Mouse (Mus musculus) E14TG2a.4 (cell line): ENCODE measurements around the gene Ncam1.

Experiments used
- CTCF ChIP-seq: conservative IDR thresholded peaks from 2 replicates; pipeline ENCODE4 v1.5.1; 2014; ENCODE audit warnings: low read length
- NANOG ChIP-seq: IDR thresholded peaks from 2 replicates; pipeline ENCODE4 v1.6.1; 2014; ENCODE audit warnings: borderline replicate concordance, low read length, mixed read lengths
- POU5F1 ChIP-seq: IDR thresholded peaks from 2 replicates; pipeline ENCODE4 v1.6.1; 2014; ENCODE audit warnings: low read length, borderline replicate concordance

DNA sequence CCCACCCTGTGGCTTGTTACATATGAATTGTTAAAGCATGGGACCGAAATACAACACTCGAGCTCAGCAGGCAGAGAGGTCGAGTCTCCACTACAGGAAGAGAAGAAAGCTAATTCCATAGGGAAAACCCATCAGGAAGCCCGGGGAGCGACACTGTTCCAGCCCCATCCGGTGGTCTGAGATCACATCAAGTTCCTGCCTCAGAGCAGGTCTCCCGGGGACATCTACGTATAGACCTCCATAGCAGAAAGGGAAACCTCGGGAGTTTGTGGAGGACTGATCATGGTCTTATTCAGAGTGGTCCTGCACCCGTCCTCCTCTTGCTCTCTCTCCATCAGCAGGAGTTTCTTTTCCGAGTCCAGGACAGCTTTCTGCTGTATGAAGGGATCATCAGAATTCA lies 326.6 kb downstream of the Ncam1 start:
- no peak for TF ChIP-seq CTCF
- TF ChIP-seq NANOG, result no peak
- no peak for TF ChIP-seq POU5F1
